Mouse (Mus musculus) gastrocnemius, postnatal 14 days (tissue): Measurements from ENCODE around the gene Tcp10b. TPM values are rescaled to one million over a fixed set of nuclear protein-coding genes. Genes with fewer than 3 reads are reported as not detected.
"Not testable (repeated sequence)": the region's sequence is repeated elsewhere in the genome, so short reads cannot be mapped to it uniquely, and the experiment has no call there.

ENCODE experiments used
- DNase-seq: peaks from one replicate; pipeline ENCODE4 v3.0.0; 2021; ENCODE audit warnings: mixed read lengths
- intact Hi-C: fragments of 180-260 bp; cut with DNase I; formaldehyde crosslinking; loops from one replicate; pipeline ENCODE4 v1.15.1; 2025; ENCODE audit warnings: low total_unique reads
- long read RNA-seq, 2 experiments: library from polyadenylated mRNA; stranded (forward); transcript quantifications; one replicate each; pipeline ENCODE4 v2.0.0; 2021
- total RNA-seq, 2 experiments: library from RNA; stranded (reverse); gene quantifications; 2 replicates each; pipeline ENCODE4 v1.2.3; 2021

Gene Tcp10b
- under 1 TPM; 0.27 to 0.35 TPM for total RNA-seq
- long read RNA-seq, experiment 1 = 0 reads
- long read RNA-seq, experiment 2 = 0 reads

DNA sequence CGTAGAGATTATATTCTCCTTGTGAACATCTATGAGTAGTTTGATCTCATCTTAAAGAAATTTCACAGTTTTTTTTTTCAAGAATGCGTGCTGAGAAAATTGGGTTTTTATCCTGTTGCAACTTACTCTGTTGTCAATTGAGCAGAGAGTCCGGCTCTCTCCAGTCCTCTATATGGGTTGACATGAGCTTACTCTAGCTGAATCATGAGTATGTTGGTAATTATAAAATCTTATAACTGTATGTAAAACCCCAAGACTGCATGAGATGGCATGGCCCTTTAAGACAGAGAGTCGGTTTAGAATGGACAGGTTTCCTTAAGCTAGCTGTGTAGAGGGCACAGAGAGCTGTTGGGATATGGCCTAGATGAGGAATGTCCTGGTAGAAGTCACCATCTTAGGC is at the start of gene Tcp10b:
TSS of gene Tcp10b (plus strand) at position 301 of the 400 bp plus-strand sequence.
- intact Hi-C loops, DNase-seq: not testable (repeated sequence)

DNA sequence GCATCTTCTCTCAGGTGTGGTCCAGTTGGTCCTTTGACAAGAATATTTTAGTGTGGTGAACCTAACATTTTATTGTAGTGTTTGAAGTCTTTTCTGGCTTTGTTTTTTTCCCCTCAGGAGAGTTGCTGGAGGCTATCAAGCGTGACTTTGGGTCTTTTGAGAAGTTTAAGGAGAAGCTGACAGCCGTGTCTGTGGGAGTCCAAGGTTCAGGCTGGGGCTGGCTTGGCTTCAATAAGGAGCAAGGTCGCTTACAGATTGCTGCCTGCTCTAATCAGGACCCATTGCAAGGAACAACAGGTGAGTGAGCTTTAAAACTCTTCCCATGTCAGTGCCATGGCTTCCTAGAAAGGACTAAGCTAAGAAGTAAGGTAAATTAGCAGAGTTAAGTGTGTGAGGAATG is 47.6 kb upstream of the Tcp10b start:
- intact Hi-C loops = no loop called here
- no peak for DNase-seq

DNA sequence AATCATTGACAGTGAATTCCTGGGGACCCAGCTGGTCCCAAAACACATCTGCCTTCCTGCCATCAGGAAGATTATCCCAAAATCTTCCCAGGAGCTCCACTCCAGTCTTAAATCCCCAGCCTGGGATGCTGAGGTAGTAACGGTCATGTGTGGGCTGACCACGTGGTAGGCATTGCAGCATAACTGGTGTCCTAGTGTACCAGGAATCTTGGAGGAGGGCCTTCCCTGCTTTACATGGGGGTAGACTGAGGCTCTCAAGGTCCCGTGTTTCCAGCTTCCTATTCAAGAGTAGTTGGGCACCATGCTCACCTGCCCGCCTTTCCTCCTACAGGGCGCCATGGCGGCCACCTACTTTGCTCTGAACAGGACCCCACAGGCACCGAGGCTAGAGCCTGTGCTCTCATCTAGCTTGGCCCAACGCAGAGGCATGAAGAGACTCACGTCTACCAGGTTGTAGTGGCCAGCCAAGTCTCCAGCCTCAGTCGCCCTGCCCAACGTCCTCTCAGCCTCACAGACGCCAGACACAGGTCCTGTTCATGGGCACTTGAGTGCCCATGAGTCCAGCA is 24.2 kb upstream of the Tcp10b start:
- intact Hi-C loops, DNase-seq: not testable (repeated sequence)

DNA sequence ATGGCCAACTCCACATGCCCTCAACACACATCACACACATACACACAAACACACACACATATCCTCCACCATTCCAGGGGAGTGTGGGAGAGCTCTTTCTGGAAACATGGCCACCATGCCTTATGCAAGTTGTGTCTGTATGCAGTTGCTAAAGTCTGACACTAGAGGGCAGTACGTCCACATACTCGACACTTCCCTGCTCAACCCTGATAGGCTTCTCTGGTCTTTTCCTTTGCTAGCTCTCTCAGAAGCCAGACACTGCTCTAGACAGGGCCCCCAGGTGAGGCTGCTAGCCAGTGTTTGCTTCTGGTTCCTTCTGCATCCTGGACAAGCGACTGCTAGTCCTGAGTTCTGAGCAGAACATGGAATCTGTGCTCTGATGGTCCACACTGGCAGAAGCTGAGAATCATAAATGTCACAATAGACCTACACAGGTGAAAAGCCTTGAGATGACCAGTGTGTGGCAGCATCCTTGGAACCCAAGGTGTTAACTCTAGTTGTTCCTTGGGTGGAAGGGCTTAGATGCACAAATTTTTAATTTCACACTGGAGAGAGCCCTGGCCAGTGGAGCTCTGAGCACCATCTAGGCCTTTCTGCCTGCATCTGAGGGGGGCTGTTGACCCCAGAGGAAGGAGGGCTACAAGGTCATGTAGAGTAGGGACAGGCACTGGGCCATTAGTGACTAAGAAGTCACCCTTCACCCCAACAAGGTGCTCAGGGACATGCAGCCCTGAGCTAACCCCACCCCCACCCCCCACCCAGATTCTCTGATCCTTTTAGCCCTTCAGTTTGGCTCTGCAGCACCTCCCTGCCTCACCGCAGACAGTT is 16.8 kb upstream of the Tcp10b start:
- DNase-seq, intact Hi-C loops: not testable (repeated sequence)

DNA sequence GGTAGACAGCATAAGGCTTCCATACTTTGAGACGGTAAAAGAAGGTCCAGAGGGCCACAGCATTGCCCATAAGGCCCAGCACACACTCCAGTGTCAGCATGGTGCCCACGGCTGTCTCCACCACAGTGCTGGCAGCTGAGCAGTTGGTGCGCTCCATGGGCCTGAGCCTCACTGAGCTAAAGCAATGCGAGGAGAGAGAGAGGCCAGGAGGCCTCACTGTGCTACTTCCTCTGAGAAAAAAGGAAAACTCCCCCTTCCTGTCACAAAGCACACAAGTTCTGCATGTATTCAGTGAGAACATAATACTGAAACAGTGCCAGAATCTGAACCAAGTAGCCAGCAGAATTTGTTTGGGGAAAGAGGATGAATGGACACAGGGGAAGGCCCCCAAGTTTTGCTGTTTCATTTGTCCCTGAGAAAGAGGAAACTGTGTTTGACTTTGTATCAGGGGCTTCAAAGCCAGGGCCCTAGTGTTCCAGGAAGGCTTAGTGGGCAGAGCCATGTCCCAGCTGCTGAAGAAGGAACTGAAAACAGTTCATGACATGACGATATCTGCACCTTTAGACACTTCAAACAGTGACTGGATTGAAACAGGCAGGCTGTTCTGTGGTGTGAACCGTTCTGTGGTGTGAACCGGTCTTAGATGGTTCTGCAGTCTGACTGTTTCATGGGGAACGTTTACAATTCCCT is 8.6 kb upstream of the Tcp10b start, which contains the start of gene Gpr31b:
TSS of gene Gpr31b (minus strand) at position 173 of the 690 bp plus-strand sequence.
- intact Hi-C loops, DNase-seq: not testable (repeated sequence)

DNA sequence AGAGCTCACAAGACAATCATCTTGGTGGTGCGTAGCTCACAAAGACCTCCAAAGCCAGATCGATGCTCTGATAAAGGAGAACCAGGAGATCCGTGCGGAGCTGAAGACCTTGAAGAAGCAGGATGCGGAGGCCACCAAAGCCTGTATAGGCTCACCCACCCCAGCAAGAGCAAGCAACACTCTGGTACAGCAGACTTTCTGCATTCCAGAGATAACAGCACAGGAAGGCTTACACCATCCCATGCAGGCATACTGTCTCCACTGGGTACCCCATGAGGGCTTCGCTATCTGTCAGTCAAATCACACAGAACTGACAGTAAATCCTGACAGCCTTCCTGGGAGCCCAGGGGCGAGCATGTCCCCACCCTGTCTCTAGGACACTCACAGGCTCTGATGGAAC is 2.0 kb downstream of the Tcp10b start:
- intact Hi-C loops, DNase-seq: not testable (repeated sequence)

DNA sequence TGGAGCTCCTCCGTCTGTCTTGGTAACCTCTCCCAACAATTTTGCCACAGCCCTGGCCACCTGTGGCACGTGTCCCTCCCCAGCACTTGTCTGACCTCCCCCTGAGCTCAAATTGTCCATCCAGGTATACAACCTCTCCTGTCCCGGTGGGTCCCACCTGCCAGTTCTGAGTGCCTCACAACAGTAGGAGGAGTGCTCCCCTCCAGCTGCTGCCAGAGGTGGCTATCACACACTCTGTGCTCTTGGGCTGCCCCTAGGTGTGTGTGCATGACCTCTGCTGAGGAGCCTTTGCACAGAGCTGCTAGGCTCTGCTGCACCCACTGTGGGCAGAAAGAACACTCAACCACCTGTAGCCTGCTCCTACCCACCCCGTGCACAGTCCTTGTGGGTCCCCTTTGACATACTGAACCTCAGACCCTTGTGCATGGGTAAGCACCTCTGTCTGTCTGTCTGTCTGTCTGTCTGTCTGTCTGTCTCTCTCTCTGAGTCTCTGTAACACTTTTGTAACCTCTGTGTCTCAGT is 7.0 kb downstream of the Tcp10b start:
- DNase-seq, intact Hi-C loops: not testable (repeated sequence)

DNA sequence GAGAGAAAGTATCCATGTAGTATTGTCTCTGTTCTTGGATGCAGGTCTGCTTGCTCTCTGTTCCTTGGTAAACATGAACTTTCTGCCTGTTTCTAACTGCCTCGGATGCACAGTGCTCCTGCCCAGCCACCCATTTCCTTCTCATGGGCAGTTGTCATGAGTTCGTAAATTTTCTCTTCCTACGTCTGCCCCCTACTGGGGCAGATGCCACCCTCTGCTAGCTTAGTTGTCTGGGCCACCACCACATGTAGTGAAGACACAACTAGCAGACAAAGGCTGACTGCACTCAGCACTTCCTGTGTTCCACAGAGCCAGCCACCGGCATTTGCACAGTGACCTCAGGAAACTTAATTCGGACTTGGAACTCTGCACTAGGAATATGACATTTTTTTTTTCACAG is 8.3 kb downstream of the Tcp10b start:
- intact Hi-C loops, DNase-seq: not testable (repeated sequence)

DNA sequence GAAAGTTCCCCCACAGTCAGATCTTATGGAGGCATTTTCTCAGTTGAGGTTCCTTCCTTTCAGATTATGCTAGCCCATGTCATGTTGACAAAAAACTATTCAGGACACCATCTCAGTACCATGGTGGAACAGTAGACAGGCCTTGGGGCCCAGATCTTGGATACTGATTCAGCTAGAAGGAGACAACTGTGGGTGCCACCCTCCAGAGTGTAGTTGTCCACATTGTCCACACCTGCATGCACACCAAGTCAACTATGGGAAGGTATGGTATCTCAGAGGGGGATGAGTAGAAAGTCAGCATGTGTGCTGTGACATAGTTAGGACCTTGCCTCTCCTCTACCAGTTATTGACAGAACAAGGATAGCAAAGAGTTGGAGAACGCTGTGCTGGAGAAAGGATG is 30.6 kb downstream of the Tcp10b start:
- intact Hi-C loops, DNase-seq: not testable (repeated sequence)

DNA sequence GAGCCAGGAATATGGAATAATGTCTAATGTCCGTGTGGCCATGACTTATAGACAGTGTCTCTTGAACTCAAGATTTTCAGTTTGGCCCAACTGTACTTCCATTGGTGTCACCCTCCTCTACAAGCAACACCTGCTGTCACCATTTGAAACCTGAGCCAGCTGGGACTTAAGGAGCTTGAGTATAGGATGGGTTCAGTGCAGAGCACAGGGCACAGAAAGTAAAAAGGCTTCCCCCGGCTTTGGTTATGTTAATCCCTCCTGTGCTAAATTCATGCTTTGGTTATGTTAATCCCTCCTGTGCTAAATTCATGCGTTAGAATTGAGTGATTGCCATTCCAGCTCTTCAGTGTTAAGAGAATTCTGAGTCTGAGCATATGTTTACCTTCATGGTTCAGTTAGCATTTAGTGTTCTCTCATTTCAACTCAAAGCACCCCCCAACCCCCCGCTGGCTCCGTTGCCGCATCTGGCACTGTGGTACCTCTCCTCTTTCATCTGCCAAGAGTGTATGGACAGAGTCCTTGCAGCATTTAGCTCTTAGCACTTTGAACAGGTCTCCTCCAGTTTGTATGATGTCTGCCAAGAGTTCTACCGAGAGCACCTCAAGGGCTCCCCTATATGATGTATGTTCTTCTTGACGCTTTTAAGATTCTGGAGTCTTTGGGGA is 31.3 kb downstream of the Tcp10b start:
- DNase-seq, intact Hi-C loops: not testable (repeated sequence)

DNA sequence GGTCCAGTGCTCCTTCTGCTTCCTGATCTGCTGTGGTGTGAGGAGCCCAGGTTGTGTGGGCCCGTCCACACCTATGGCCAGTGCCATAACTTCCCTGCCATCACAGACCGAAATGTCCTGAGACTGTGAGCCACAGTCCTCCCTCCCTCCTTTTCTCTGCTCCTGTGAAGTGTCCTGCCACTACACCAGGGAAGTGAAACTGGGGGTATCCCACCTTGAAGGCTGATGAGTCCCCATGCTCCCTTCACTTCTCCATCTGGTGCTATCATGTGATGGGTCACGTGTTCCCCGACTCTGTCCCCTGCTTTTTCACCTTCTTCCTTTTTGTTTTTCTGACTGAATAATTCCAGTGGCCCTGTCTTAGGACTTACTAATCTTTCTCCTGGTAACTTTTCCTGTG is 32.1 kb downstream of the Tcp10b start:
- DNase-seq, intact Hi-C loops: not testable (repeated sequence)

DNA sequence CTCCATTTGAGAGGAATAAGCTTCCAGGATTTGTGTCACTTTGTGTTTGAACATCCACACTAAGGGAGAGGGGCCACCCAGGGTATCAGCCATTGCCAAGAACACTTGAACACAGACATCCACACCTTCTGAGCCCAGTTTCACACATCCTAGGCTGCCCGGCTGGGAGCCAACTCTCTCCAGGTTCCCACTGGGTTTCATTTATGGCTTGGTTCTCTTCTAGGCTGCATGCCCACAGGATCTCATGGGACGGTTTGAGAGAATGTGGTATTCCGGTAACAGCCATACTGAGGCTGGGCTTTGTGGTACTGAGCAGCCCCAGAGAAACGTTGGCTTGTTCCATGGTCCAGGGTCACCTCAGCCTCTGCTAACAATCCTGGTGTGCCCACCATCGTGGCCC is 45.7 kb downstream of the Tcp10b start:
- intact Hi-C loops, DNase-seq: not testable (repeated sequence)

DNA sequence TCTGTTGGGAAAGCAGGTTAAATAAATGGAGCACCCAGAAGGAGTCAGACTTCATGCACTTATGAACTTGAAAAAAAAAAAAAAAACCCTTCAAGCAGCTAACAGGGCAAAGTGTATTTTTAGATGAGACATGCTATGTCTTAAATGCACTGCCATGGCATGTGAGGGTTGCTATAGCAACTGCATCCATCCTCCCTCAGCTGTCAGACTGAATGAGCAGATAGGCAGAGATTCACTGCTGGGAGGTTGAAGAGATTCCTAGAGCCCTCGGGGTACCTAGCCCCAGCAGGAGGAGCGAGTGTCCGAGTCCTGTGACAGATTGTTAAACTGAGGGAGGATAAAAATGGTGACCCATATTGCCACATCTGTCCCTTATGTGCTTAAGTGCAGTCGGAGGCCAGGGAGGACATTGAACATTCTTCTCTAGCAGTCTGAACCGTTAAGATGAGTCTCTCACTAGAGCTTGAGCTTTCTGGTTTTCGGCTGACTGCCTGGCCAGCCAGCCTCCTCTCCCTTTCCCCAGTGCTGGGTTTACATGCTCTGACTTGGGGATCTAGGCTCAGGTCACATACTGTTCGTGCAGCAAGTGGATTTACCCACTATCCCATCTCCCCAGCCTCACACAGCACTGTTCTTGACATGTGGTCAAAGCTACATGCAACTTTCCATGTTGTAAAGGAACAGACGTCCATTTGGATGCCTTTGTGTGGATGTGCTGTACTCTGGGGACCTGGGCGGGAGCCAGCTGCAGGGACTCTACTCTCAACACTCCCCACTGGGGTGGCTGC is 51.8 kb downstream of the Tcp10b start:
- intact Hi-C loops, DNase-seq: not testable (repeated sequence)

DNA sequence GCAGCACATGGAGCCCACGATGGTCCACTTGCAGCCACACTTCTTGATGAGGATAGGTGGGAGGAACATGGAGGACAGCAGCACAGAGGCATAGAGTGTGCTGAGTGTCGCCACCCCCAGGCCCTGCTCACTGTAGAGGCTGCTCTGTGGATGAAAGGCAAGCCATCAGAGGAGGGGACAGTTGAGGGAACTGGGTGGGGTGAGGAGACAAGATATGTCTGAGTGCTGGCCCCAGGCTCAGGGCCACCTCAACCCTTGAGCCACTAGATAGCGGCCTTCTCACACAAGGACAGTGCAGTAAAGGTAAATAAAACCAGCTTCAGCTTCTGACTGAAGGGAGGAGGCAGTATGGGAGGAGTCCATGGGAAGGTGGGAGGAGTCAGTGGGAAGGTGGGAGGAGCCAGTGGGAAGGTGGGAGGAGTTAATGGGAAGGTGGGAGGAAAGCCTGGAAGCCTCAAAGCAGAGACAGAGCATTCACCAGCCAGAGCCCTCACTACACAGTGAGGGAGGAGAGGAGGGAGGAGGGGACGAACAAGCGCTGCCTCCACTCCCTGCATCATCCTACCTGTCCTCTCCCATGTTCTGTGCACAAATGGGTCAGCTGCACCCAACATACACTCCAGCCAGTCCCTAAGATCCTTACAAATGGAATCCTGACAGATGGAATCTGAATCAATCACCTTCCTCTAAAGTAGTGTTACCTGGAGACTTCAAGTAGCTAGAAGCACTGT is 62.6 kb downstream of the Tcp10b start:
- DNase-seq, intact Hi-C loops: not testable (repeated sequence)

DNA sequence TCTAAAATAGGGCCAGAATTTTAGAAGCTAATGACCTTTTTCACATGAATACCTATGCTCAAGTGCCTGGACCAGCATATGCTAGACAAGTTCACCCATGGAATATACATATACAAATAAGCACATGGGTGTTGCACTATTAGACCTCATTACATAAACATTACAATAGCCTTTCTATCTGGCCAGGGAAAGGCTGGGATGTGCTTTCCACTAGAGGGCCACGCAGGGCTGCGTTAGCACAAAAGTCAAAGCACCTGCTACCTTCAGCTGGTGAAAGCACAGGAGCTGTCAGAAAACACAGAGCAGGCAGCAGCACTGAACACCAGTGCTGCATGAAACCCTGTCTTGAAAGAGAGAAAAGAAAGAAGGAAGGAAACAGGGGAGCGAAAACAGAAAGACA is 63.3 kb downstream of the Tcp10b start:
- DNase-seq, intact Hi-C loops: not testable (repeated sequence)

DNA sequence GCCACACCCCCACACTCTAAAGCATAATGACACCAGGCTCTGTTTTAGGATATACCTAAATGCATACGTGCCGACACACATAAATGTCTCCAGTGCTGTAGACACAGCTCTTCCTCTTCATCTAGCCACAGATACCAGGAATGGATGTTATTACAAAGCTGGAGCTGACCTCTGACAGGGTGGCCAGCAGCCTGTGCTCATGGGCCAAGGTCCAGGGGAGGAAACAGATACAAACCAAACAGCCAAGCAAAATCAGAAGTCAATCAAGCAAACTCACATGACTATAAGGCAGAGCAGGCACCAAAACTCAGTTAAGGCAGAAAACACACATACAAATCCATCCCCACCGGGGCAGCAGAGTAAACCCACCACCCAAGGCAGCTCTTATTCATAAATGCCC is 68.4 kb downstream of the Tcp10b start:
- intact Hi-C loops, DNase-seq: not testable (repeated sequence)

DNA sequence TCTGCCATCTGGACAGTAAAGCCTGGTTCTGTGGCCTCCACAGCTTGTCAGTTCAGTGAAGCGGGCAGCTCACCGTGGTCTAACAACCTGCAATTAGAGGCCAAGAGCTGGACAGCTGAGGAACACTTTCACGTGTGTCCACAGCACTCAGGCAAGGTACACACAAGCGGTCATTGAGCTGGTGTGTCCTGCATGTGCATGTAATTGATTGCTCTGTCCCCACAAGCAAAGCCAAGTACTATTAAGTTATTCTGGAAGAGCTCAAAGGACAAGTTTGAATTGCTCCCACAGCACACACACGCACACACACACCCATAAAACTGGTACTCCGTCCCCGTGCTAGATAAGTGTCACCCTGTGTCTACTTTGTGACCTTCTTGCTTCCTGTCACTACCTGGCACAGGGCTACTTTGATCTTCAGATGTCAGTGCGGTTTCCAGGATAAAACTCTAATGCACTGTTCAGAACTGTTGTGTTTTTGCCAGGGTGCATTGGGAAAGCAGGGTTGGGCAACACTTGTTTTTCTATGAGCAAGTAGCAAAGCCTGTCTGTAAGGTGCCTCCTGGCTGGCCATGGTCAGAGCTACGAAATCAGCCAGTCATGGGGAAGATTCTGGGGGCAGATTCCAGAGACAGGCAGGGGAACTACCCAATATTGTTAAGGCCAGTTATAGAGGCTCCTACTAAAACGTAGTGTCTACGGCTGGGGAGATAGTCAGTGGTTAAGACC is 69.0 kb downstream of the Tcp10b start:
- DNase-seq, intact Hi-C loops: not testable (repeated sequence)
